Mouse (Mus musculus) liver, embryonic 12.5 days (tissue): Measurements from ENCODE around the gene Spert. TPM values are rescaled to one million over a fixed set of nuclear protein-coding genes. Genes with fewer than 3 reads are reported as not detected.

Experiments
- ATAC-seq: fragments of 200-750 bp; cut with Nextera tagmentation; 2 replicates; pipeline ENCODE4 v1.8.0; 2017; ENCODE audit warnings: moderate number of reproducible peaks, mild to moderate bottlenecking, moderate library complexity
- H3K27ac ChIP-seq: fragments of 300-500 bp; sonication (generic); 2 replicates; pipeline ENCODE4 v1.5.1; 2016; ENCODE audit warnings: mild to moderate bottlenecking
- H3K27me3 ChIP-seq: fragments of 300-500 bp; sonication (generic); replicated peaks from 2 replicates; pipeline ENCODE4 v1.6.1; 2016; ENCODE audit warnings: mild to moderate bottlenecking, moderate library complexity
- H3K36me3 ChIP-seq: fragments of 300-500 bp; sonication (generic); 2 replicates; pipeline ENCODE4 v1.6.1; 2016; ENCODE audit warnings: mild to moderate bottlenecking, moderate library complexity
- H3K4me1 ChIP-seq: fragments of 300-500 bp; sonication (generic); 2 replicates; pipeline ENCODE4 v1.6.1; 2016
- H3K4me2 ChIP-seq: fragments of 300-500 bp; sonication (generic); 2 replicates; pipeline ENCODE4 v1.6.1; 2016; ENCODE audit warnings: mild to moderate bottlenecking, moderate library complexity
- H3K4me3 ChIP-seq: fragments of 300-500 bp; sonication (generic); 2 replicates; pipeline ENCODE4 v1.5.1; 2016; ENCODE audit warnings: mild to moderate bottlenecking, moderate library complexity
- H3K9ac ChIP-seq: fragments of 300-500 bp; sonication (generic); 2 replicates; pipeline ENCODE4 v1.6.1; 2016; ENCODE audit warnings: mild to moderate bottlenecking, moderate library complexity
- H3K9me3 ChIP-seq: fragments of 300-500 bp; sonication (generic); replicated peaks from 2 replicates; pipeline ENCODE4 v1.6.1; 2016; ENCODE audit warnings: mild to moderate bottlenecking, moderate library complexity
- WGBS: fragments of 180-500 bp; shearing (Covaris S2); methylation state at CpG from one replicate; pipeline ENCODE4 v1.1.7; 2016; ENCODE audit not compliant: insufficient replicate concordance; 5-methylcytosine and 5-hydroxymethylcytosine counted together
- polyA plus RNA-seq: library from polyadenylated mRNA; unstranded; fragments of >200 nt; fragmentation: Nextera tagmentation; extraction: Ambion mirVana; gene quantifications from 2 replicates; pipeline ENCODE4 v1.2.1, GENCODE M21; 2016

Gene Spert
- polyA plus RNA-seq, 1 experiment from 2014 or later, result not detected

GRCm38 (mm10) chr14:75566303-75566702 lies 26.6 kb downstream of the Spert start:
- Histone ChIP-seq H3K36me3 (no peaks in the 10 kb centered on the region), H3K27ac (no peak overlapping the region), H3K4me3 (no peak overlapping the region), H3K27me3 (no peaks in the 10 kb centered on the region), H3K9me3 (no peaks in the 10 kb centered on the region), H3K4me2 (no peak overlapping the region), H3K9ac (no peak overlapping the region), H3K4me1 (peaks cover 8% of the 10 kb centered on the region)
- 66% methylated on average over 3 of the region's 3 CpGs for WGBS
- ATAC-seq, result no peak

DNA sequence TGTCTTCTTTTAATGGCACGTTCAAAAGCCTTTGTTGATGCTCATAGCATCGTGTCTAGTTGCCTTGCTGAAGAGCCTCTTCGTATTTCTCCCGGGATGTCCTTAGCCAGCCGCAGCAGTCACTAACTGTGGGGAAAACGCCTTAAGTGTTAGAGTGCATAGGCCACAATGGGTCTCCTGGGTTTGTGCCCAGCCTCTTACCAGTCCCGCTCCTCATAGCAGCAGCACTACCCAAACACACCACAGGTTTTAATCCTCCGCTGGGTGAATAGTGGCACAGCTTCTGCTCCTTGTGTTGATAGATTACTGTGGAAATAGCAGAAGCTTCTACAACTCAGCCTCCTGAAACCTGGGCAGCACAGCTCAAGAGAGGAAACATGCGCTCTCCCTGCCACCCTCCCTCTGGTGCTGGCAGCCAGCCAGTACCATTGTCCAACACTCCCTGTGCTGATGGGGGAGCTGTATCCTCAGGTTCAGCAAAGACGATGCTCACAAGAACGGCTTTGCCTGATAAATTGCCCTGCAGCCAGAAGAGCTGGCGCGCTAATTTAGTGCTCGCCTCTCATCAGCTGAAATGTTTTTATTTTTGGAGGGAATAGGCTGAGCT lies 27.3 kb downstream of the Spert start:
- H3K27ac ChIP-seq, result no peak overlapping the region
- no peak overlapping the region for H3K4me2 ChIP-seq
- H3K9ac ChIP-seq, result no peak overlapping the region
- peaks cover 8% of the 10 kb centered on the region for H3K4me1 ChIP-seq
- WGBS, result 64% methylated on average over 14 of the region's 14 CpGs
- H3K4me3 ChIP-seq, result no peak overlapping the region
- H3K9me3 ChIP-seq, result no peaks in the 10 kb centered on the region
- no peaks in the 10 kb centered on the region for H3K27me3 ChIP-seq
- no peak for ATAC-seq
- H3K36me3 ChIP-seq, result no peaks in the 10 kb centered on the region

DNA sequence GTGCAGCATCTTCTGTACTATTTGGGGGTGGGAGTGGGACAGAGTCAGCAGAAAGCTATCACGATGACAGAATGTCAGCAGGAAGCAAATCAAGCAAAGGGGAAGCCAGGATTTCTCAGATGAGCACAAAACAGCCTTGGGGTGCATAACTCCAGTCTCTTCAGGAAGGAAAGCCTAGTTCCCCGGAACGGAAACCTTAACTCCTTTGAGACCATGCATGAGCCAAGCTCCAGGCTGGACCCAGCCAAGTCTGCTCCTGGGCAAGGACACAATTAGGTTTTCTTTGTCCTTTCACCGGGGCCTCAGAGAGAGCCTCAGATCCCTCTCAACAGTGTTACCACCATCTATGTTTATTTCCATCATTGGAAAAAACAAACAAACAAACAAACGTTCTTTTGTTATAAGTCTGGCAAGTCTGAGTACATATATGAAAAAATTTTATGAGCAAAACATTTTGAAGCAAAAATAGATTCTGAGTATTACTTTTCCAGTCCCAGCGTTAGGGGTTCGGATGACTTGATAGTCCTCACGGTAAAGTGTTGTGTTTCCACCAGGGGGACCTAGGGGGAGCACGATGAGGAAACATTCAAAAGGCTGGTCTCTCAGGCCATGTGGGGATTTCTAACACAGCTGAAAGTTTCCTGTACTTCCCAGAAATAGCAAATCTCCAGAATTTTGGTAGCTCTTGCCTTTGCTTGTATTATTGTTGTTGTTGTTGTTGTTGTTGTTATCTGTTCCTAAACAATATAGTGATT lies 31.2 kb downstream of the Spert start:
- no peaks in the 10 kb centered on the region for H3K27me3 ChIP-seq
- H3K4me2 ChIP-seq, result no peak overlapping the region
- no peaks in the 10 kb centered on the region for H3K9me3 ChIP-seq
- peaks cover 8% of the 10 kb centered on the region for H3K4me1 ChIP-seq
- H3K9ac ChIP-seq, result no peak overlapping the region
- no peak overlapping the region for H3K4me3 ChIP-seq
- no peaks in the 10 kb centered on the region for H3K36me3 ChIP-seq
- WGBS, result 43% methylated on average over 9 of the region's 9 CpGs
- no peak for ATAC-seq
- no peak overlapping the region for H3K27ac ChIP-seq

DNA sequence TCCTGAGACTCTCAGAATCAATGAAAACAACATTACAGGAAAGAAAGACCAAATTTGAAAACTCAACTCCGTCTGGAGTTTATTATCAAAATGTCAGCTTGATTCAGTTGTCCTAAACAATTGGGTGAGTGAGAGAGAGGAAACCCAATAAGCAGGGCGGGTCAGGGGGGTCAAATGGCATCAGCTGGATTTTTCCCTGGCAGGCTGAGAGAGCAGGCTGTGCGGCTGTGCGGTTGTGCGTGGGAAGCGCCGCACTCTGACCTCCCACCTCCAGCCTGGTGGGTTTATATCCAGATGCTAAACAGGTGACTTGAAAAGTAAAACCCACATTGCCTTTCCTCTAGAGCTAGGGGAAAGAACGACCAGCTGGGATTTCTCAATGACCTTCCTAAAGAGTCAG lies 51.2 kb downstream of the Spert start:
- Histone ChIP-seq H3K4me1 (peaks cover 25% of the 10 kb centered on the region), H3K4me3 (no peak overlapping the region), H3K27ac (no peak overlapping the region), H3K27me3 (0 out of 2 replicates have a peak, but pooled peaks cover 4% of the 10 kb centered on the region), H3K4me2 (no peak overlapping the region), H3K36me3 (no peaks in the 10 kb centered on the region), H3K9me3 (no peaks in the 10 kb centered on the region), H3K9ac (no peak overlapping the region)
- 41% methylated on average over 8 of the region's 8 CpGs for WGBS
- ATAC-seq, result no peak

GRCm38 (mm10) chr14:75540996-75541350 lies 51.9 kb downstream of the Spert start:
- no peak for ATAC-seq
- WGBS, result 35% methylated on average over 5 of the region's 5 CpGs
- Histone ChIP-seq H3K9me3 (no peaks in the 10 kb centered on the region), H3K9ac (no peak overlapping the region), H3K27ac (no peak overlapping the region), H3K36me3 (no peaks in the 10 kb centered on the region), H3K4me1 (peaks cover 32% of the 10 kb centered on the region), H3K4me2 (no peak overlapping the region), H3K4me3 (no peak overlapping the region), H3K27me3 (0 out of 2 replicates have a peak, but pooled peaks cover 4% of the 10 kb centered on the region)

DNA sequence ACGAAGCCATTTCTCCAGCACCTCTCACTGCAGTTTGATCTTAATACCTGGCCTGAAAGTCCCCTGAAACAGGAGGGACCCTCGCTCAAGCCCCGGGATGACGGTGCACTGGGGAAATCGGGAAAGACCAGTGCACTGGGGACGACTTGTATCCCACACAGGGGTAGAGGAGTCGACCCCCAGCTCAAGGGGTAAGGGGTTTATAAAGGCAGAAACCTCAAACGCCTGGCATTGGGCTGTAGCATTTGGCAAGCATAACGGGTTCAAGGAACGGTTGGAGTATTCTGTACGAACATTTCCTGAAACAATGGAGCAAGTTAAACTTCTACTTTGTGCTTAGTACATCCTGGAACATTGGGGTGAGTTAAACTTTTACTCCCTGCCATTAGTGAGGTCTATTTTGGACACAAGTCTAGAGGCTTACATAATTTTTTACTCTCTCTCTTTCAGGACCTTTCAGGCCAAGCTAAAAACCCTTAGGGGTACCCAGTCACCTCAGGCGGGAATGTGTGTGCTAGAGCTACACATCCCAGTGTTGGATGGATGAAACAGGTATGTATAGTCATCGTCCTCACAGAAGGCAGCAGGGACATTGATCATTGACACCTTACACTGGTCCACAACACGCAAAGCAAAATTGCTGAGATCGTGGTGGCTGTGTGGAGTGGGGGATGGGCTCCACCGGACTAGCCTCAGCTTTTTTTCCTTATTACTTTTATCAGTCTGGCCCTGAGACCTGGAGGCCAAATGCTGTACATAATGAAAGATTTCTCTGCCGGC lies 52.5 kb downstream of the Spert start:
- H3K27me3 ChIP-seq, result 0 out of 2 replicates have a peak, but pooled peaks cover 4% of the 10 kb centered on the region
- H3K9me3 ChIP-seq, result no peaks in the 10 kb centered on the region
- no peak overlapping the region for H3K9ac ChIP-seq
- no peaks in the 10 kb centered on the region for H3K36me3 ChIP-seq
- H3K4me2 ChIP-seq, result no peak overlapping the region
- no peak overlapping the region for H3K27ac ChIP-seq
- no peak overlapping the region for H3K4me3 ChIP-seq
- no peak for ATAC-seq
- H3K4me1 ChIP-seq, result peaks cover 32% of the 10 kb centered on the region
- 62% methylated on average over 17 of the region's 17 CpGs for WGBS

- no peaks in the 10 kb centered on the region for H3K36me3 ChIP-seq
- H3K9ac ChIP-seq, result no peak overlapping the region
- H3K4me1 ChIP-seq, result peaks cover 32% of the 10 kb centered on the region
- no peak overlapping the region for H3K4me3 ChIP-seq
- no peaks in the 10 kb centered on the region for H3K9me3 ChIP-seq
- WGBS, result 14% methylated on average over 2 of the region's 2 CpGs
- no peak overlapping the region for H3K4me2 ChIP-seq
- ATAC-seq, result peak; percentile 81
- 0 out of 2 replicates have a peak, but pooled peaks cover 4% of the 10 kb centered on the region for H3K27me3 ChIP-seq
- H3K27ac ChIP-seq, result no peak overlapping the region
These were observed 53.7 kb downstream of the Spert start for GRCm38 (mm10) chr14:75539205-75539604.

Other genes with a start within 250 kb of the Spert start
- 0.11 and 0.17 TPM in 2 replicates for gene Siah3, start 137.1 kb downstream of the Spert start, polyA plus RNA-seq
- gene Erich6b, start 49.1 kb upstream of the Spert start, polyA plus RNA-seq, result not detected in 2 replicates
- 11.7 and 12.1 TPM in 2 replicates for gene Cog3, start 161.4 kb upstream of the Spert start, polyA plus RNA-seq
- gene Slc25a30, start 193.9 kb upstream of the Spert start, polyA plus RNA-seq, result 3.0 and 3.3 TPM in 2 replicates